Mouse (Mus musculus) heart, adult 11 months (tissue): ENCODE results near the gene Pphln1.
"Not testable (repeated sequence)": the region's sequence is repeated elsewhere in the genome, so short reads cannot be mapped to it uniquely, and the experiment has no call there.

ENCODE experiments used
- DNase-seq: peaks from one replicate; pipeline ENCODE4 v3.0.0; 2022

Pphln1 gene

DNA sequence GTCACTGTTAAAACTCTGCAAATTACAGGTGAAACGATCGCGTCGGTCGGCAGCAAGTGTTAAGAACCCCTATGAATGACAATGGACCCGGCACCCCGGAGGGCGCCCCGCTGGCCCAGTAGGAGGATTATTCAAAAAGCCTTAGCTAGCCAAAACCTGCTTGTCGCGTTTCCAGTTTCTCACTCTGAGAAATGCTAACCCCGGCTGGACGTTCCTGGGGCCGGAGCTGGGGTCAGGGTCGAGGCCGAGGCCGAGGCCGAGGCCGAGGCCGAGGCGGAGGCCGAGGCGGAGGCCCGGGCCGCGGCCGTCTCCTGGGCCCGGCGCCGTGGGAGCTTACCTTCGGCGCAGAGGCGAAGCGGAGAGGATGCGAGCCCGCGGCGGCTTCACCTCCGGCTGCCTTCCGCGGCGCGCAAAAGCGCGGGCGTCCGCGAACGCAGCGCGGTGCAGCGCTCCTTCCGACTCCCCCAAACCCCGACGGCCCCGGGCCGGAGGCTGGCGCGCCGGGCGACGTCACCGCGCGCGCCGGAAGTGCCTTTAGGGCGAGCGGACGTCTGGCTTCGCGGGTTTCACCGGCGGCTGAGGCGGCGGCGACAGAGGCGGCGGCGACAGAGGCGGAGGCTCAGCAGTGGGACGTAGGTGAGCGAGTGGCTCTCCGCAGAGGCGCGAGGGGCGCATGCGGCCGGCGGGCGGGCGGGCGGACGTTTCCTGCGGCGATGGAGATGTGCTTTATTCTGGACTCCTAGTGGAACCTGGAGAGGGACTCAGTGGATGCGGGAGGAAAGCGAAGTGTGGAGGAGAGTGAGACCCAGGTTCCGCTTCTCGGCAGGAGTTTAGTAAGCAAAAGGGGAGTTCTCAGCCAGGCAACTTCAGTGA is at the start of gene Pphln1, which contains the start of gene Zcrb1:
Pphln1 (plus strand) TSS at position 525 of the 873 bp plus-strand sequence.
Zcrb1 (minus strand) TSS at position 509 of the 873 bp plus-strand sequence.
- DNase-seq: peak; percentile 98

DNA sequence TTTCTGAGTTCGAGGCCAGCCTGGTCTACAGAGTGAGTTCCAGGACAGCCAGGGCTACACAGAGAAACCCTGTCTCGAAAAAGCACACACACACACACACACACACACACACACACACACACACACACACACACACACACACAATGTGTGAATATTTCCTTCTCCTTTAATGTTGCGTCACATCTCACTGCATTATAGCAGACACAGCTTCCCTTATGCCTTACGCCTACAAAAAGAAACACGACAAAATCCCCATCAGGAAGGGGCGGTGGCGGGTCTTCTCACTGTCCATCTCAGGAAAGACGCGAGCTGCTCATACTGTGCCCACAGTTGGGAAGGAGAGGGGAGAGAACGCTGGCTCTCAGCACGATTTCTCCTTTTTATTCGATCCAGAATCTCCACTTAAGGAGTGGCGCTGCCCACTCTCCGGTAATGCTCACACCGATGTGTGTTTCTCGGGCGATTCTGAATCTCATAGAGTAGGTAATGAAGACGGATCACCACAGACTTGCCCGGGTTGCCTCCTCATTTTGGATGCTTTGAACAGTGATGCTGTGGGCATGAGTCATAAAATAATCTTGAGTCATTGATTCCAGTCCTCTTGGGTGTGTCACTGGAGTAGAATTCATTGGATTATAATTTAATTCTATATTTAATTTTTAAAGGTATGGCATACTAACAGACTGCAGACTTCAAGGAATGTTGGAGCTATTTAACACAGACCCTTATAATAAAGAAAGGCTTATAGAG is 39.6 kb upstream of the Pphln1 start:
- no peak for DNase-seq

DNA sequence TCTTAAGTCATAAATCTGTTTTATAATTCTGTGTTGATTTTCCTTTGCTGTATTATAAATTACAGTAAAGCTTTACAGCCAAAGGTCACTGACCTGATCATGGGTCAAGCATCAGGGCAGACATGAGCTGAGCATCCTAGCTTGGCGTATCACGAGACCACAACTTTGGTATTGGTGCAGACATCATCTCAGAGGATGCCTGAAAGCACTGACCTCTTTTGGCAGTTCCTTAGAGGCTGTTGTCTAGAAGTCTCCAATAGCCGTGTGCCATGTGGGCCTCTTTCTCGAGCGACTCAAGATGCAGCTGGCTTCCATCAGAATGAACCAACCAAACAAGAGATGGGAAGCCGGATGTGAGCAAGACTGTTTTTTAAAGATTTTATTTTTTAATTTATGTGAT is 32.6 kb upstream of the Pphln1 start:
- no peak for DNase-seq

DNA sequence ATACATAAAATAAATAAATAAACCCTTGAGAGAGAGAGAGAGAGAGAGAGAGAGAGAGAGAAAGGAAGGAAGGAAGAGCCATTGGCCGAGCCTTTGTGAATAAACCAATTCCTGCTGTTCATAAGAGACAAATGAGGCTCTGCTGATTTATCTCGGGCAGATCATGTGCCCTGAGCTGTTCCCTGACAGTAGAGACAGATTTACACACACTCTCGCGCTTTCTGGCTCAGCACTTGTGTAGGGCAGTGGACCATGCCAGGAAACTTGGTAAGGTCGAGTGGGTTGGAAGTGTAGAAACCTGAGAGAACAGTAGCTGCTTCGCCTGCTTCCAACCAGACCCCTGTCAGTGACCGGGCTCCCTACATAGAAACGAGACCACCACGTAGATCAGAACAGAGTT is 29.6 kb upstream of the Pphln1 start:
- no peak for DNase-seq

DNA sequence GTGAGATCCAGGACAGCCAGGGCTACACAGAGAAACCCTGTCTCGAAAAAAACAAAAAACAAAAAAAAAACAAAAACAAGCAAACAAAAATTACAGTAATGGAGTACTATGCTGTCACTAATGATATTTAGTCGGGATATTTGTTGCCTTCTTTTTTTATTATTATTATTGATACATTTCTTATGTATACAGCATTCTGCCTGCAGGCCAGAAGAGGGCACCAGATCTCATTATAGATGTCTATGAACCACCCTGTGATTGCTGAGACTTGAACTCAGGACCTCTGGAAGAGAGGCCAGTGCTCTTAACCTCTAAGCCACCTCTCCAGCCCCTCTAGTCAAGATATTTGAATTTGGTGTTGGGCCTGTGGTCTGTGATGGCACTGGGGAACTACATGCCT is 26.3 kb upstream of the Pphln1 start:
- no peak for DNase-seq

DNA sequence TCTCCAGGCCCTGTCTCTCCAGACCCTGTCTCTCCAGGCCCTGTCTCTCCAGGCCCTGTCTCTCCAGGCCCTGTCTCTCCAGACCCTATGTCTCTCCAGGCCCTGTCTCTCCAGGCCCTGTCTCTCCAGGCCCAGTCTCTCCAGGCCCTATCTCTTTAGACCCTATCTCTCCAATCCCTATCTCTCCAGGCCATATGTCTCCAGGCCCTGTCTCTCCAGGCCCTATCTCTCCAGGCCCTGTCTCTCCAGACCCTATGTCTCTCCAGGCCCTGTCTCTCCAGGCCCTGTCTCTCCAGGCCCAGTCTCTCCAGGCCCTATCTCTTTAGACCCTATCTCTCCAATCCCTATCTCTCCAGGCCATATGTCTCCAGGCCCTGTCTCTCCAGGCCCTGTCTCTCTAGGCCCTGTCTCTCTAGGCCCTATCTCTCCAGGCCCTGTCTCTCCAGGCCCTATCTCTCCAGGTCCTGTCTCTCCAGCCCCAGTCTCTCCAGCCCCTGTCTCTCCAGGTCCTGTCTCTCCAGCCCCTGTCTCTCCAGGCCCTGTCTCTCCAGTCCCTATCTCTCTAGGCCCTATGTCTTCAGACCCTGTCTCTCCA is 25.5 kb upstream of the Pphln1 start:
- DNase-seq: not testable (repeated sequence)

DNA sequence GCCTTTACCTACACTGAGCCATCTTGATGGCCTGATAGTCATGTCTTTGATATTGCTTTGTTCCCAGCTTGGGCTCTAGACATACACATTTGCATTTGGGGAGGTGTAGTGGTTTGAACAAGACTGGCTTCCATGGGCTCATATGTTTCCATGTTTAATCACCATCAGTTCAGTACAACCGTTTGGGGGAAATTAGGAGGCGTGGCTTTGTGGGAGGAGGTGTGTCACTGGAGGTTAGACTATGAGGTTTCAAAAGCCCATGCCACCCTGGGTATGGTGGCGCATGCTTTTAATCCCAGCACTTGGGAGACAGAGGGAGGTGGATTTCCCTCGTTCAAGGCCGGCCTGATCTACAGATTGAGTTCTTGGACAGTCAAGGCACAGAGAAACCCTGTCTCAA is 22.5 kb upstream of the Pphln1 start:
- DNase-seq: peak; percentile 87

DNA sequence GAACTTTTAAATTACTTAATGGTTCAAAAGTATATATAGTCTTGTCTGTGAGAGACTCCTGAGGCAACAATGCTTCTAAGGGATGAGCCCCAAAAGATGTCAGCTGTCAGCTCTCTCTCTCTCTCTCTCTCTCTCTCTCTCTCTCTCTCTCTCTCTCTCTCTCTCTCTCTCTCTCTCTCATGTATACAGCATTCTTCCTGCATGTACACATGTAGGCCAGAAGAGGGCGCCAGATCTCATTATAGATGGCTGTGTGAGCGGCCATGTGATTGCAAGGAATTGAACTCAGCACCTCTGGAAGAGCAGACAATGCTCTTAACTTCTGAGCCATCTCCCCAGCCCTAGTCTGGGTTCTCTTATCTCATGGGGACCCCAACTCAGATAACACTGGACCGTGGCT is 19.0 kb upstream of the Pphln1 start:
- DNase-seq: peak; percentile 44

DNA sequence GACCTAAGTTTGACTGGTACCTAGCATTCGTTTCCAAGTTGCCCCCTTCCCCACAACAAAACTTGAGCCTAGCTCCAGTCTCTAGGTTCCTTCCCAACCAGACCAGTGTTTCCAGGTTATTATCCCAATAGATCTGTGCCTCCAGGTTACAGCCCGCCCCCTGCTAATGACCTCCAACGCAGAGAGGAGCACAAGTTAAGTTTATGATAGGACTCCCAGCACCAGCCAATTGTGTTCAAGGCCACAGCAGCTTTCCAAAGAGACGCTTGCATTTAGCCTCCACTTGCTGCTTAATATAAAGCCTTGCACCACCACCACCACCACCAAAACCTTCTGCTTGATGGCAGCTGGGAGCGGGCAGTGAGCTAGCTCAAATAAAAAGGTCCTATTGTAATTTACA is 16.8 kb upstream of the Pphln1 start:
- DNase-seq: peak; percentile 8

DNA sequence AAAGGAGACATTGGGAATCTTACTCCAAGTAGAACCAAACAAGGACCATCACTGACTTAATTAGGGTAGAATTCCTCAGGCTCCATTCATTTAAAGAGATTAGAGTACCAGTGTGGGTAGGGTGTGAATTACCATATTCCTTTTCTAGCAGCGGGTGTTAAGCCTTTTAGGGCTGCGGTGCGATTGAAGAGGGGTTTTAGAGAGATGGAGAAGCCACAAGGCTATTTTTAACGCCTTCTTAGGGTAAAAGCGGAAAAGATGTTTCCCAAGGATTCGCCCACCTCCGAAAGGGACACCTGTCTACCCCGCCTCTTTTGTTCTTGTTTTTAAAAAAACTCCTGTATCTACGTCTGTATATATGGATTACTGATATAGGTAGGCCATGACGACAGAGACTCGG is 881 bp upstream of the Pphln1 start:
- DNase-seq: no peak

DNA sequence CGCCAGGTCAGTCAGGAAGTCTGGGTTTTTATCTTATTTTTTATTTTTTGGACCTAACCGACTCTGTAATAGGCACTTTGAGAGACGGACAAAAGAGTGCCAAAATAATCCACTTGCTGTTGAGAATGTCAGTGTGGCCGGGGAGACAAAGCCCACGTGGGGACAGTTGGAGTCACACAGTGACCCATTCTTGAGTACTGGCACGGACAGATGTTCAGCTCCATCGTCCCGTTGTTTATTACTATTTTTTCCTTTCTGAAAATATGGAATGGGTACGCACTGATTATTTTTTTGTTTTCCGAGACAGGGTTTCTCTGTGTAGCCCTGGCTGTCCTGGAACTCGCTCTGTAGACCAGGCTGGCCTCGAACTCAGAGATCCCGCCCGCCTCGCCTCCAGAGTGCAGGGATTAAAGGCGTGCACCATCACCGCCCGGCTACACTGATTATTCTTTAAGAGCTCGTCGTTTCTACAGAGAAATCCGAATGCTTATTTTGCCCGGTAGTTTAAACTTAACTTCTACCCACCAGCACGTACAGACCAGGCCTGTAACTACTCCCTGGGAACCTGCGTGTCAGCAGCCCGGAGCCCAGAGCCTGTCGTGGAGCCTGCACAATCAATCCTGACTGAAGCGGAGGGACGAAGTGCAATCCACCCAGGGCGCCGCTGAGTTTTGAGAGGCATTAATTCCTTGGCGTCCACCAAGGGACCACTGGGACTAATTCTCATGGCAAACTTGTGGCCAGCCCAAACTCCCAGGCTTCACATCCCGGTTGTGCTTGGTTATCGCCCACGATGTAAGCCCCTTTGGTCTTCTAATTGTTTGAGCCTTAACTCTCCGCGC is 770 bp downstream of the Pphln1 start:
- DNase-seq: peak; percentile 83

DNA sequence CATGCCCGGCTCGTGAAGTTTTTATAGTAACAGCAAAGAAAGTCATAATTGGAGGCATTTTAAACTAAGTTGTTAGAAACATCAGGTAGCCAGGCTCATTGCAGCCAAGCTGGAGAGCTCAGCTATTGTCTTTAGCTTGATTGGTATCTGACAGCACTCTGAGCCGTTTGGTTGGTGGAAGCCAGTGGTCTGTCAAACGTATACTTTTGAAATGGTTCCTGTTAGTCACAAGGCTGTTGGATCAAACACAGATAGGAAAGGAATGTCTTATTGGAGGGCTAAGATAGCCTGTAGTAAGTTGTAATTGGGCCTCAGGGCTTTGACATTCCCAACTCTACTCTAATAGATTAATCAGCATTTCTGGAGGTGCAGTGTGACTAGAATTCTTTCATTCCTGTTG is 3.3 kb downstream of the Pphln1 start:
- no peak for DNase-seq

DNA sequence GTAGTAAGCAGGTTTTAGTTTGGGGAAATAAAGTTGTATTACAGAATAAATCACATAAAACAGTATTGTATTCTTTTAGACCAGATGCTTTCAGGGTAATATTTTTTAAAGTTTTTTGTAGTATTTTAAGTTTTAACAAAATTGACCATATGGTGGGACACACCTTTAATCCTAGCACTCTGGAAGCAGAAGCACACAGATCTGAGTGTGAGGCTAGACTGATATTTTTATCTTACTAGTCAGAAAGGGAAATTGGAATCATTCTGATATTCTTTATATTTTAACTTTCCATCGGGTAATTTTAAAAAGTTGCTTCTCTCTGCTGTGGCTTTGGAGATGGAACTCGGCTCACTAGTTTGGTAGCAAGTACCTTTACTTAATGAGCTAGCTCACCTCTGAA is 4.6 kb downstream of the Pphln1 start:
- no peak for DNase-seq

DNA sequence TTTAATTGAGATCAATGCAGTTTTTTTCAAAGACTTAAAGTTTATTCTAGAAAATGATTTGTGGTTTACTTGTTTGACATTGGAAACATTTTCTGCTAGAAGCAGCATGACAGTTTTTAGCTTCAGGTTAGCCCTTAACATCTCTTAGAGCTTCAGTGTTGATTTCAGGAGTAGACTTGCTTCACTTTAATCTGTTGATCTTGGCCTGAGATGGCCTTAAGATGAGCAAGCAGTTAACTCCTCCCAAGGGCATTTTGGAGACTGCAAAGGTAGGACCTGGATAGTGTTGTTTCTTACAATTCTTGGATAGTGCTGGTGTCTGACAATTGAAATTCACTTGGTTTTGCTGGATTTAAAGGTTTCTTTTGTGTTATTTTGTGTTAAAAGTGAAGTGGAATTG is 6.7 kb downstream of the Pphln1 start:
- DNase-seq: peak; percentile 10

DNA sequence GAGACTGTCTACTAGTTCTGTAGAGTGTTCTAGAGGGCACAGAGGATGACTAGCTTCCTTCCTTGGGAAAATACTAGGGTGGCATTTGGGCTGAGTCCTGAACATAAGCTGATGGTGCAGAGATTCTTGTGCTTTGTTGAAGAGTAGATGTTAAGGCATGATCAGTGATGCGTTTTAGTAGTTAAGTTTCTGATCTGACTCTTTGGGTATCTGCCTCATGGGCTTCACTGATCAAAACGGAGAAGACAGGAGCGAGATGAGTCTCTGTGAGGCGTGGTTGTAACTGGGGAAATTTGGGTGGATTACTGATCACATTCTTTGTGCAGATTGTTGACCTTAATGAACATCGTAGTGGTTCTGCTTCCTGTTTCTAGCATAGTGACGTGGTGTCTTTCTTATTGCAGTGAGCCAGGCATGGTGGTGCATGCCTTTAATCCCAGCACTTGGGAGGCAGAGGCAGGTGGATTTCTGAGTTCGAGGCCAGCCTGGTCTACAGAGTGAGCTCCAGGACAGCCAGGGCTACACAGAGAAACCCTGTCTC is 7.4 kb downstream of the Pphln1 start:
- DNase-seq: peak; percentile 42

DNA sequence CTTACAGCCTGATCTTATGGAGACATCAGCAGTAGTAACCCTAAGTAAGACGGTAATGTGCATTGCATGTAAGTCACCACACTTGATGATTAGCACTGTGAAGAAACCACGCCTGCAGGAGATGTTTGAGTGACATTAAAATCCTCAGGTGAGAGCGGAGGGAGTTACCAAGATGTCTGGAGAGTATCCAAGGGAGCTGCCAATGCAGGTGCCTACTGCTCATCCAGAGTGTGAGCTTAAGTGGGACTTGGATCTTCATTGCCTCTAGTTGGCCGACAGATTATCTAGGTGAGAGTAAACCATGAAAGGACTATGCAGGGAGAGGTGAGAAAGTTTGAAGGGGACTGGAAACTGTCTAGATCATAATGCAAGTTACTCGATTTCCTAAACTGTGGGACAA is 8.3 kb downstream of the Pphln1 start:
- DNase-seq: peak; percentile 56

DNA sequence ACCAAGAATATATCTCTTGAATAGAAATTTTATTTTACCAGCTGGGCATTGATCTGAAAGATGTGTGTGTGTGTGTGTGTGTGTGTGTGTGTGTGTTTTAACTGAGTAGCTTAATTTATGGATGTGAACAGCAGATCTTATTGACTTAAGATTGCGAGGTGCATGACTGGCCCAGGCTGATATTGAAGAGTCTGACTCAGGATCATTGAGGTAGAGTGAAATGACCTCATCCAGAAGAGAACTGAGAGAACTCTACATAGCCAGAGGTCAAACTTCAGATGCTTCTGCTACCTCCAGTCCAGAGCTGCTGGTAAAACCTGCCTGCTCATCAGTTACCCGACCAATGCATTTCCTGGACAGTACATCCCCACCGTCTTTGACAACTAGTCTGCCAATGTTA is 14.3 kb downstream of the Pphln1 start:
- DNase-seq: peak; percentile 61

DNA sequence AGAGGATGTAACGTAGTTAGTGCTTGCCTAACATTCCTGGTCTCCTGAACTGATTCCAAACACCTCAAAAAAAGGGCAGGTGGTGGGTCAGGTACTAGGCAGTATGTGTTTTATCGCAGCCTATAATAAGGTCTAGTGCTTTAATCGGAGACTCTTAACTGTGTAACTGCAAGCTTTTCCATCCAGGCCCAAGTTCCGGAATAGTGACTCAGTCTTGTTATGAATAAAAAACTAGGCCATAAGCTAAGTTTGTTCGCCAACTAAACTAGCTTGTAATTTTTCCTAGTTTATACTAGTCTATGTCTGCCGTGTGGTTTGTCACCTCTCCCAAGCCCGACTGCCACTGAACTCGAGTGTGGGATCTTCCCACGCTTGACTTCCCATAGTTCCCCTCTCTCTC is 16.3 kb downstream of the Pphln1 start:
- peak; percentile 72 for DNase-seq

DNA sequence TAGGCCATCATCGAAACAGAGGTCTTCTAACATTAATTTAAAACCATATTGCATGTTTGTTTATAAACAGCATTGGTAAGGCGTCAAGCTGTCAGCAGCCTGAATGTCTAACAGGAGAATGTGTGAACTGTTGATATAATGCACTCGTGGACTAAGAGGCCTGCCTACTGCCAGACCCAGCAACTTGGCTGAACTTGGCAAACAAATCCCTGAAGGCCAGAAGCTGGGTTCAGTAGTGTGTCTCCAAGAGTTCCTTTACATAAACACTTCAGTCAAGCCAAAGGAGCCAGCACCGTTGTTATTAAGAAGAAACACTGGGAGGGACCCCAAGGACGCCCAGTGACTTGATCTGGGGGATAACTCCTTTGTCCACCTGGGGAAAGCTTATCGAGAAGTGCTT is 18.1 kb downstream of the Pphln1 start:
- DNase-seq: peak; percentile 89

DNA sequence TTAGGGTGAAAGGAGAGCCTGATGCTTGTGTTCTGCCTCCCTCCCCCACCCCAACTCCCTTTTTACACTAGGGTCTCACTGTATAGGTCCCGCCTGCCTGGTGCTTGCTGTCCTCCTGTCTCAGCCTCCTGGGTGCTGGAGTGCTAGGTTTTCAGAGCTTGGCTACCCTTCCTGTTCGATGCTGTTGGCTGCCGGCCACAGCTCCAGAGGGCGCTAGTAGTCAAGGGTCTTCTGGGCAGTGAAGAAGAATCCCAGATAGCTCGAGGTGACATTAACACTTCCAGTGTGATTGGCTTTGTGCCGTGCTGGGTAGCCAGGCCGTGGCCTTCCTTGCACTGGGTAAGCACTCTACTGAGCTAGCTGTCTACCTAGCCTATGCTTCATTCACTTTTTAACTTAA is 22.4 kb downstream of the Pphln1 start:
- DNase-seq: peak; percentile 82

DNA sequence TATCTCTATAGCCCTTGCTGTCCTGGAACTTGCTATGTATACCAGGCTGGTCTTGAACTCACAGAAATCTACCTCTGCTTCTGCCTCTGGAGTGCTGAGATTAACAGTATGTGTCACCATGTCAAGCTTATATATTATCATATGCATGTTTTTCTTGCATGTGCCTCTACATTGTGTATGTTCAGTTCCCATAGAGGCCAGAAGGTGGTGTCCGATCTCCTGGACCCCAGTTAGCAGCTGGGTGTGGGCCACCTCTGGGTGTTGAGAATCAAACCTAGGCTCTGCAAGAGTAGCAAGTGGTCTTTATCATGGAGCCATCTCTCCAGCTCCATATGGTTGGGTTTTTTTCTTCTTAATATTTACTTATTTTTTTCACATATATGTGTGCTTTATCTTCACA is 24.4 kb downstream of the Pphln1 start:
- DNase-seq: peak; percentile 63

DNA sequence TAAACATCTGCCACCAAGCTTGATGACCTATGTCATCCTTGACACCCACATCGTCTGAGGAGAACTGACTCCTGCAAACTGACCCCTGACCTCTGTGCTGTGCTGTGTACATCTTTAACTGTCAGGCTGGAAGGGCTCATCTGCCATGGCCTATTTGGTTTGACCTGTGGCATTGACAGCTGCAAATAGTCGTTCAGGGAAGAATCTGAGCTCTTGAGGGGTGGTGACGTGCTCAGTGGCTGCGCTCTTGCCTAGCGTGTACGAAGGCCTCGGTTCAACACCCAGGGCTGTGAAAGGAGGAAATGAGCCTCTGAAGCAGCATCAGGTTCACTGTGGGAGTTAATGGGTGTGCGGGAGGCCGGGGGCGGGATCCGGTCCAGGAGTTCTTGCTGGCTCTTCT is 35.7 kb downstream of the Pphln1 start:
- DNase-seq: peak; percentile 61

DNA sequence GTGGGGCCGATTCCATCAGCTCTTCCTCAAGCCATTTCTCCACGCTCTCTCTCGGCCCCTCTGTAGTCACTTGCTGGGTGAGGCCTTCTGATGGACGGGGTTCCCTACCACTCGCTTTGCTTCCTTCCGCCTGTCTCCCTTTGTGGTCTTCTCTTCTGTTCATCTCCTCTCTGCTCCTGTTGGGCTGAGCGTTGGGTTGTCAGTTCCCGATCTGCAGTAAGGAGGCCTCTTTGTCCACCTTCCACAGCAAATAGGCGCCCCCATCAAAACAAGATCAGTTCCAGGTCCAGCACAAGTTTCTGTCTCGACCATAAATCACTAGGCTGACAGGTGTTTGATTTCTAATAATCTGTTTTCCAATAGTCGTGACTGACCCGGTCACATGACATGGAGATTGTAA is 37.8 kb downstream of the Pphln1 start:
- peak; percentile 70 for DNase-seq
